Mouse (Mus musculus): Measurements from ENCODE around the gene Atp1b1.

- TF ChIP-seq CTCF (IDR thresholded peaks at IDR 0.05; ENCODE audit: low read depth, low read length) (no peak), POLR2A (IDR thresholded peaks at IDR 0.05; ENCODE audit: insufficient read depth, low read length) (peak; percentile 32)
These were observed 45.1 kb upstream of the Atp1b1 start for GRCm38 (mm10) chr1:164503140-164503730.

Data from ES-Bruce4 (cell line).